Mouse (Mus musculus) lung, adult 2 months (tissue): ENCODE measurements at regions not wholly inside any gene's neighbourhood (a gene's known extent, or its start where the extent isn't known, plus 50 kb on each side); places are given as distances from the start of the nearest gene placed in this dataset.

Experiments used
- CTCF ChIP-seq: fragments of 200-500 bp; IDR thresholded peaks from 2 replicates; pipeline ENCODE4 v1.5.1; 2011; ENCODE audit warnings: mild to moderate bottlenecking, low read length, control low read depth; ENCODE audit not compliant: insufficient read depth
- POLR2A ChIP-seq: fragments of 200-500 bp; IDR thresholded peaks from 2 replicates; pipeline ENCODE4 v1.6.1; 2011; ENCODE audit warnings: low read depth, mild to moderate bottlenecking, control low read depth, low read length, borderline replicate concordance; ENCODE audit errors: extremely low read depth

GRCm38 (mm10) chr8:53947384-53947783 lies 130.0 kb upstream of the Vegfc start:
- TF ChIP-seq CTCF (no peak), POLR2A (no peak)
